Mouse (Mus musculus) neural tube, embryonic 14.5 days (tissue): ENCODE measurements around the gene 1700021F05Rik. TPM values are rescaled to one million over a fixed set of nuclear protein-coding genes. Genes with fewer than 3 reads are reported as not detected.

Source experiments
- ATAC-seq: fragments of 200-750 bp; cut with Nextera tagmentation; 2 replicates; pipeline ENCODE4 v1.8.0; 2017; ENCODE audit warnings: low read depth, mild to moderate bottlenecking, moderate TSS enrichment, moderate library complexity
- H3K27ac ChIP-seq: fragments of 300-500 bp; sonication (generic); 2 replicates; pipeline ENCODE4 v1.5.1; 2014; ENCODE audit warnings: low read depth, mild to moderate bottlenecking, control low read depth, low read length, moderate library complexity, mixed read lengths
- H3K27me3 ChIP-seq: fragments of 300-500 bp; sonication (generic); 2 replicates; pipeline ENCODE4 v1.6.1; 2014; ENCODE audit warnings: low read length; ENCODE audit not compliant: control insufficient read depth, insufficient read depth
- H3K36me3 ChIP-seq: fragments of 300-500 bp; sonication (generic); 2 replicates; pipeline ENCODE4 v1.6.1; 2014; ENCODE audit warnings: low read length, mixed read lengths; ENCODE audit not compliant: control insufficient read depth, insufficient read depth
- H3K4me1 ChIP-seq: fragments of 300-500 bp; sonication (generic); 2 replicates; pipeline ENCODE4 v1.6.1; 2014; ENCODE audit warnings: low read length; ENCODE audit not compliant: control insufficient read depth, insufficient read depth
- H3K4me2 ChIP-seq: fragments of 300-500 bp; sonication (generic); 2 replicates; pipeline ENCODE4 v1.6.1; 2014; ENCODE audit warnings: mild to moderate bottlenecking, low read depth, low read length, control low read depth
- H3K4me3 ChIP-seq: fragments of 300-500 bp; sonication (generic); 2 replicates; pipeline ENCODE4 v1.5.1; 2014; ENCODE audit warnings: low read depth, low read length, control low read depth, mixed read lengths
- H3K9ac ChIP-seq: fragments of 300-500 bp; sonication (generic); replicated peaks from 2 replicates; pipeline ENCODE4 v1.6.1; 2014; ENCODE audit warnings: low read depth, mild to moderate bottlenecking, control low read depth, low read length, mixed read lengths
- H3K9me3 ChIP-seq: fragments of 300-500 bp; sonication (generic); 2 replicates; pipeline ENCODE4 v1.6.1; 2016; ENCODE audit warnings: low read length; ENCODE audit not compliant: control insufficient read depth
- WGBS: fragments of 180-500 bp; shearing (Covaris S2); extraction: QIAGEN DNeasy Blood & Tissue Kit; methylation state at CpG from one replicate; pipeline ENCODE4 v1.1.7; 2014; 5-methylcytosine and 5-hydroxymethylcytosine counted together
- polyA plus RNA-seq: library from polyadenylated mRNA; unstranded; fragments of >200 nt; fragmentation: Nextera tagmentation; extraction: Ambion mirVana; gene quantifications from 2 replicates; pipeline ENCODE4 v1.2.1, GENCODE M21; 2014

Gene 1700021F05Rik
- 71.8 and 76.5 TPM in 2 replicates for polyA plus RNA-seq

GRCm38 (mm10) chr10:43540442-43541152, at the start of gene 1700021F05Rik:
TSS of gene 1700021F05Rik (minus strand) at chr10:43540994.
- Histone ChIP-seq H3K27ac (peak within 1 kb of the TSS; percentile 52; the same call in 1 of the 2 replicates), H3K9ac (peak within 1 kb of the TSS; percentile 76), H3K9me3 (no peaks in the 10 kb centered on the region), H3K4me1 (peaks cover 8% of the 10 kb centered on the region), H3K4me3 (peak within 1 kb of the TSS; percentile 61), H3K27me3 (no peaks in the 10 kb centered on the region), H3K36me3 (no peaks in the 10 kb centered on the region; the same call in 1 of the 2 replicates), H3K4me2 (peak within 1 kb of the TSS; percentile 44)
- peak; percentile 99 for ATAC-seq
- 0% methylated on average over 48 of the region's 56 CpGs for WGBS

GRCm38 (mm10) chr10:43588470-43589177, 47.8 kb upstream of the 1700021F05Rik start:
- no peaks in the 10 kb centered on the region for H3K27me3 ChIP-seq
- H3K27ac ChIP-seq = no peak overlapping the region
- no peaks in the 10 kb centered on the region for H3K4me1 ChIP-seq
- no peak overlapping the region for H3K4me2 ChIP-seq
- ATAC-seq = no peak
- H3K36me3 ChIP-seq = peaks cover 10% of the 10 kb centered on the region; the same call in 1 of the 2 replicates
- WGBS = 69% methylated on average over 8 of the region's 8 CpGs
- no peaks in the 10 kb centered on the region for H3K9me3 ChIP-seq
- no peak overlapping the region for H3K4me3 ChIP-seq
- H3K9ac ChIP-seq = no peak overlapping the region

- Histone ChIP-seq H3K4me1 (peaks cover 3% of the 10 kb centered on the region; the same call in 1 of the 2 replicates), H3K9me3 (no peaks in the 10 kb centered on the region), H3K9ac (no peak overlapping the region), H3K36me3 (peaks cover 17% of the 10 kb centered on the region; the same call in 1 of the 2 replicates), H3K4me2 (no peak overlapping the region), H3K27me3 (no peaks in the 10 kb centered on the region), H3K4me3 (no peak overlapping the region), H3K27ac (no peak overlapping the region)
- WGBS = 88% methylated on average over 4 of the region's 4 CpGs
- no peak for ATAC-seq
Measured at GRCm38 (mm10) chr10:43584538-43584937, 43.7 kb upstream of the 1700021F05Rik start.

GRCm38 (mm10) chr10:43581260-43581659, 40.5 kb upstream of the 1700021F05Rik start:
- WGBS = 34% methylated on average over 3 of the region's 3 CpGs
- peak overlapping the region; percentile 71 for H3K4me3 ChIP-seq
- peaks cover 9% of the 10 kb centered on the region; the same call in 1 of the 2 replicates for H3K4me1 ChIP-seq
- H3K9ac ChIP-seq = peak overlapping the region; percentile 98
- peaks cover 17% of the 10 kb centered on the region; the same call in 1 of the 2 replicates for H3K36me3 ChIP-seq
- H3K27me3 ChIP-seq = no peaks in the 10 kb centered on the region
- peak overlapping the region; percentile 99 for H3K27ac ChIP-seq
- no peak for ATAC-seq
- no peaks in the 10 kb centered on the region for H3K9me3 ChIP-seq
- peak overlapping the region; percentile 84 for H3K4me2 ChIP-seq

- H3K9me3 ChIP-seq = no peaks in the 10 kb centered on the region
- peak overlapping the region; percentile 99 for H3K27ac ChIP-seq
- peak overlapping the region; percentile 71 for H3K4me3 ChIP-seq
- peaks cover 9% of the 10 kb centered on the region; the same call in 1 of the 2 replicates for H3K4me1 ChIP-seq
- peak; percentile 32 for ATAC-seq
- under 1% methylated on average over 15 of the region's 15 CpGs for WGBS
- H3K27me3 ChIP-seq = no peaks in the 10 kb centered on the region
- peak overlapping the region; percentile 84 for H3K4me2 ChIP-seq
- H3K9ac ChIP-seq = peak overlapping the region; percentile 98
- H3K36me3 ChIP-seq = peaks cover 17% of the 10 kb centered on the region; the same call in 1 of the 2 replicates
Measured at GRCm38 (mm10) chr10:43580649-43581078, 39.9 kb upstream of the 1700021F05Rik start.

GRCm38 (mm10) chr10:43579381-43580261, 38.8 kb upstream of the 1700021F05Rik start:
- ATAC-seq = peak; percentile 50
- WGBS = under 1% methylated on average over 46 of the region's 49 CpGs
- Histone ChIP-seq H3K4me2 (peak overlapping the region; percentile 84), H3K9ac (peak overlapping the region; percentile 98), H3K4me3 (peak overlapping the region; percentile 71), H3K4me1 (peaks cover 9% of the 10 kb centered on the region; the same call in 1 of the 2 replicates), H3K27ac (peak overlapping the region; percentile 99), H3K36me3 (peaks cover 17% of the 10 kb centered on the region; the same call in 1 of the 2 replicates), H3K9me3 (no peaks in the 10 kb centered on the region), H3K27me3 (no peaks in the 10 kb centered on the region)

GRCm38 (mm10) chr10:43578754-43579380, 38.1 kb upstream of the 1700021F05Rik start:
- Histone ChIP-seq H3K9me3 (no peaks in the 10 kb centered on the region), H3K27me3 (no peaks in the 10 kb centered on the region), H3K4me1 (peaks cover 9% of the 10 kb centered on the region; the same call in 1 of the 2 replicates), H3K36me3 (peaks cover 10% of the 10 kb centered on the region; the same call in 1 of the 2 replicates), H3K27ac (peak overlapping the region; percentile 99), H3K9ac (peak overlapping the region; percentile 98), H3K4me2 (peak overlapping the region; percentile 84), H3K4me3 (peak overlapping the region; percentile 71)
- ATAC-seq = peak; percentile 89
- WGBS = under 1% methylated on average over 48 of the region's 65 CpGs

GRCm38 (mm10) chr10:43578366-43578753, 37.6 kb upstream of the 1700021F05Rik start:
- Histone ChIP-seq H3K4me1 (peaks cover 8% of the 10 kb centered on the region; the same call in 1 of the 2 replicates), H3K9me3 (no peaks in the 10 kb centered on the region), H3K27me3 (no peaks in the 10 kb centered on the region), H3K4me3 (peak overlapping the region; percentile 71), H3K36me3 (peaks cover 5% of the 10 kb centered on the region; the same call in 1 of the 2 replicates), H3K4me2 (peak overlapping the region; percentile 84), H3K9ac (peak overlapping the region; percentile 98), H3K27ac (peak overlapping the region; percentile 99)
- WGBS = under 1% methylated on average over 32 of the region's 32 CpGs
- peak; percentile 57 for ATAC-seq
